Mouse (Mus musculus) E14TG2a.4 (cell line): ENCODE measurements around the gene Mapk9.

Experiments
- H3K27me3 ChIP-seq: 2 replicates; pipeline ENCODE4 v1.6.1; 2014; ENCODE audit warnings: low read length, control low read depth; ENCODE audit not compliant: insufficient read depth
- H3K36me3 ChIP-seq: 2 replicates; pipeline ENCODE4 v1.6.1; 2014; ENCODE audit warnings: low read length, control low read depth; ENCODE audit not compliant: insufficient read depth
- H3K4me1 ChIP-seq: replicated peaks from 2 replicates; pipeline ENCODE4 v1.6.1; 2014; ENCODE audit warnings: low read depth, low read length, control low read depth
- H3K4me3 ChIP-seq: replicated peaks from 2 replicates; pipeline ENCODE4 v1.5.1; 2014; ENCODE audit warnings: mild to moderate bottlenecking, low read length
- H3K9me3 ChIP-seq: 2 replicates; pipeline ENCODE4 v1.6.1; 2014; ENCODE audit warnings: low read length, control low read depth
- CTCF ChIP-seq: conservative IDR thresholded peaks from 2 replicates; pipeline ENCODE4 v1.5.1; 2014; ENCODE audit warnings: low read length
- NANOG ChIP-seq: IDR thresholded peaks from 2 replicates; pipeline ENCODE4 v1.6.1; 2014; ENCODE audit warnings: borderline replicate concordance, low read length, mixed read lengths
- POU5F1 ChIP-seq: IDR thresholded peaks from 2 replicates; pipeline ENCODE4 v1.6.1; 2014; ENCODE audit warnings: low read length, borderline replicate concordance

The Mapk9 gene

DNA sequence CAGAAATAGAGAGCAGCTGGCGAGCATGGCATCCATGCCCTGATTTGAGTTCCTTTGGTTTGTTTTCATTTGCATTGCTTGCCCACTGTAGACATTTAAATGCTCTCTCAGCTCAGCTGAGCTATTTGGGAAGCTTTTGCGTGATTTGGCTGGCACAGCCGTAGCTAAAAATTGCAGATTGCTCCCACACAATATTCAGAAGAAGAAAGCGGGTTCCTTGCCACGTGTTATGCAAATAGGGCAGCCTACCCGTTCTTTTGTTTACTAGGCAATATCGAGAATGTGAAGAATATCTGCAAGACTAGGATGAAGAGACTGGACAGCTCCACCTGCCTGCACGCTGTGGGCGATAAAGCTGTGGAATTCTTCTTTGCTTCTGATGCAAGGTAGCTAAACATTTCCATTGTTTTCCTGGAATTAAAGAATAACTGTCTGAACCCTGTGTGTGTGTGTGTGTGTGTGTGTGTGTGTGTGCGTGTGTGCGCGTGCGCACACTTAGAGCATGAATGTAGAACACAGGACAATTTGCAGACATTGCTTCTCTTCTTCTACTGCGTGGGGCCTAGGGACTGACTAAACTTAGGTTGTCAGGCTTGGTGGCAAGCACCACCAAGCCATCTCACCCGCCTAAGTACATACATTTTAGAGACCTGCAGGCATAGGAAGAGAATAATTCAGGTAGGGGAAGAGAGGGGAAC, 27.5 kb upstream of the Mapk9 start:
- H3K4me3 ChIP-seq, result no peak overlapping the region
- H3K9me3 ChIP-seq, result no peaks in the 10 kb centered on the region
- no peaks in the 10 kb centered on the region for H3K27me3 ChIP-seq
- no peak for TF ChIP-seq POU5F1
- TF ChIP-seq NANOG, result no peak
- TF ChIP-seq CTCF, result no peak
- peaks cover 98% of the 10 kb centered on the region for H3K36me3 ChIP-seq
- H3K4me1 ChIP-seq, result peaks cover 64% of the 10 kb centered on the region

DNA sequence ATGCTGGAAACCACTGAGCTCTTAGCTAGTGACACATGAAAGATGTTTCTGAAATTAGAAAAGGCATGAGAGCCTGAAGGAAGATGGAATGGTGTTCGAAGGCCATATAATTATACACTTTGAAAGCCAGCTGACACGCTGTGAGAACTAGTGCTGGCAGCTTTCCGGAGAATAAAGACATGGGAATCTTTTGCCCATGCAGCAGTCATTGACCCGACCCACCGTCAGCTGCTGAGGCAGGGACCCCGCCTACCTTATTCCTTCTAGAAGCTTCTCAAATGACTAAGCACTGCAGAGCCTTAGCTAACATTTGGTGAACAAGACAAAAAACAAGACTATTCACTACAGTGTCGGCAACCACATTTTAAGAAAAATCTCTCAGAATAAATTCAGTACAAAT, 26.9 kb upstream of the Mapk9 start:
- TF ChIP-seq NANOG (no peak), CTCF (no peak), POU5F1 (no peak)
- Histone ChIP-seq H3K9me3 (no peaks in the 10 kb centered on the region), H3K4me1 (peaks cover 62% of the 10 kb centered on the region), H3K36me3 (peaks cover 98% of the 10 kb centered on the region), H3K27me3 (no peaks in the 10 kb centered on the region), H3K4me3 (no peak overlapping the region)

DNA sequence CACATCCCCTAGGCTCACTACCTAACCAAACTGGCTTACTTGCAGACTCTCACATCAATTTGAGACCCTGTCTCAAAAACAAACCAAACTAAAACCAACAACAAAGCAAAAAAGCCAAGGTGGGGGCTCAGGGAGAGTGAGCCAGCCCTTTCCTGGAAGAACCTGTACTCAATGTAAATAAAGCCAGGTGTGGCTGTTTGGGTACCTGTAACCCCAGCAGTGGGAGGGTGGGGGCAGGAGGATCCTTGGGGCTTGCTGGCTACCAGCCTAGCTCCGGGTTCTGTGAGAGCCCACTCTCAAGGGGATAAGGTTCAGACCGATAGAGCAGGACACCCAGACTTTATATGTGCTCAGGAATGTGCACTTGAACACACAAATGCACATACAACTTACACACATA, 25.6 kb upstream of the Mapk9 start:
- Histone ChIP-seq H3K9me3 (no peaks in the 10 kb centered on the region), H3K36me3 (peaks cover 98% of the 10 kb centered on the region), H3K27me3 (no peaks in the 10 kb centered on the region), H3K4me1 (peaks cover 58% of the 10 kb centered on the region), H3K4me3 (no peak overlapping the region)
- TF ChIP-seq CTCF (no peak), NANOG (no peak), POU5F1 (no peak)

DNA sequence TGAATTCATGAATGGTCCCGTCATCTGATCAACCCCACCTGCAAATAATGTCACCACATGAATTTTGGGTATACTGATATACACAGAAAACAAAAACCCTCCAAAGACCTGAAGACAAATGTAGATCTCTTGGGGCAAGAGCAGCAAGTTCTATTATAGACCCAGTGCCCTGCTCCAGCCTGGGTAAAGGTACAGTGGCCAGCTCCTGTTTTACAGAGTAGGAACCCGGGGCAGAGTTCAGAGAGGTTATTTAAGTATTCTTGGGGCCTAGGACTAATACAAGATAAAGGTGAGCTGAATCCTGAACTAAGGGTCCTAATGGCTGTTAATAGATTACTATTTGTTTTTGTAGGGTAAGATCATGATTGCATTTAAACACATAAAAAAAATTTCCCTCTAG, 25.0 kb upstream of the Mapk9 start:
- TF ChIP-seq POU5F1, result no peak
- no peak for TF ChIP-seq CTCF
- TF ChIP-seq NANOG, result no peak
- no peak overlapping the region for H3K4me3 ChIP-seq

DNA sequence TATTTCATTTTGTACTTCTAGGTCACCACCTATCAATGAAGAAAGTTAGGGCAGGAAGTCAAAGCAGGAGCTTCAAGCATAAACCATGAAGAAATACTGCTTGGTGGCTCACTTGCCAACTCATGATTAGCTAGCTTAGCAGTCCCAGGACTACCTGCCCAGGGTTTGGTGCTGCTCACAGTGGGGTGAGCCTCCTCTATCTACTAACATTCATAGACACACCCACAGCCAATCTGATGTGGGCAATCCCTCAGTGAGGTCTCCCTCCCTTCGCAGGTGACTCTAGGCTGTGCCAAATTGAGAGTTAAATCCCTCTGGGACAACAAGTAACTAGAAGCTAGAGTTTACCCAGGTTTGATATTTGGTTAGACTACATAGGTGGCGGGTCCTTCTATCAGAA, 24.2 kb upstream of the Mapk9 start:
- Histone ChIP-seq H3K27me3 (no peaks in the 10 kb centered on the region), H3K9me3 (no peaks in the 10 kb centered on the region), H3K4me1 (peaks cover 53% of the 10 kb centered on the region), H3K4me3 (no peak overlapping the region), H3K36me3 (peaks cover 98% of the 10 kb centered on the region)
- TF ChIP-seq CTCF (no peak), POU5F1 (no peak), NANOG (no peak)

More for the DNA sequence above, 25.0 kb upstream of the Mapk9 start:
- peaks cover 55% of the 10 kb centered on the region for H3K4me1 ChIP-seq
- H3K27me3 ChIP-seq, result no peaks in the 10 kb centered on the region
- H3K36me3 ChIP-seq, result peaks cover 98% of the 10 kb centered on the region
- no peaks in the 10 kb centered on the region for H3K9me3 ChIP-seq

DNA sequence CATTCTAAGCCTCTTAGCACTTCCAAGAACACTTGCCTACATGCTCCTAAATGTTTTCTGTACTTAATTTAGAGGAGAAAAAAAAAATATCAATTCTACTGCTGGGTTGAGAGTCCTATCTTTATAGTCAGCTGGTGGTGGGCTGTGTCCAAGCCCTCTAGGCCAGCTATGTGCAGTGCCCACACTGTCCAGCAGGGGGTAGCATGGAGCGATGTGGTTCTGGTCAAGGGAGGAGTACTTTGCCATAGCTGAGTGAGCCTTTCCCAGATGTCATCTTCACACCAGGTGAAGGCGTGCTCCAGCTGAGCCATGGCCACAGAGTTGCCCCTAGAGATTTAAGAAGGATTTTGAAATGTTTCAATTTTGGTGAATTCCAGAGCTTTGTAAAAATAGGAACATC, 21.7 kb upstream of the Mapk9 start:
- H3K9me3 ChIP-seq, result no peaks in the 10 kb centered on the region
- no peak overlapping the region for H3K4me3 ChIP-seq
- TF ChIP-seq POU5F1, result no peak
- TF ChIP-seq CTCF, result peak; percentile 98
- no peaks in the 10 kb centered on the region for H3K27me3 ChIP-seq
- peaks cover 28% of the 10 kb centered on the region for H3K4me1 ChIP-seq
- peaks cover 98% of the 10 kb centered on the region for H3K36me3 ChIP-seq

DNA sequence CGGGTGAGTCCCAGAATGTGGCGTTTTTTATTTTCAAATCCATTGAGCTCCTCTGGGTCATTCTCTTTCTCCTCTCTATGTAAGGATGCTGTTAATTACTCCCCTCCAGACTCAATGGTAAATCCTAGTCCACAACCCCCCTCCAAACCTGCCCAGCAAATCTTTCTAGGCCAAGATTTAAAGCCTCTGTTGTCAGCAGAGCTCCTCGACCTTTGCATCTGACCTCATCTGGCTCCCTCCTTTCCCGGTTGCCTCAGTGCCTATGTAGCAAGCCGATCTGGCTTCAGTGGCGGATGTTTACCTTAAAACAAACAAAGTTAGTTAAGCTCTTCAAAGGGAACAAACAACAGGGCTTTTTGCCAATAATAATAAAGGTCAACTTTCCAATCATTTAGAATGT, 19.3 kb upstream of the Mapk9 start:
- TF ChIP-seq CTCF (no peak), POU5F1 (no peak), NANOG (no peak)
- Histone ChIP-seq H3K27me3 (no peaks in the 10 kb centered on the region), H3K4me3 (no peak overlapping the region), H3K36me3 (peaks cover 100% of the 10 kb centered on the region), H3K9me3 (no peaks in the 10 kb centered on the region), H3K4me1 (peaks cover 7% of the 10 kb centered on the region)

DNA sequence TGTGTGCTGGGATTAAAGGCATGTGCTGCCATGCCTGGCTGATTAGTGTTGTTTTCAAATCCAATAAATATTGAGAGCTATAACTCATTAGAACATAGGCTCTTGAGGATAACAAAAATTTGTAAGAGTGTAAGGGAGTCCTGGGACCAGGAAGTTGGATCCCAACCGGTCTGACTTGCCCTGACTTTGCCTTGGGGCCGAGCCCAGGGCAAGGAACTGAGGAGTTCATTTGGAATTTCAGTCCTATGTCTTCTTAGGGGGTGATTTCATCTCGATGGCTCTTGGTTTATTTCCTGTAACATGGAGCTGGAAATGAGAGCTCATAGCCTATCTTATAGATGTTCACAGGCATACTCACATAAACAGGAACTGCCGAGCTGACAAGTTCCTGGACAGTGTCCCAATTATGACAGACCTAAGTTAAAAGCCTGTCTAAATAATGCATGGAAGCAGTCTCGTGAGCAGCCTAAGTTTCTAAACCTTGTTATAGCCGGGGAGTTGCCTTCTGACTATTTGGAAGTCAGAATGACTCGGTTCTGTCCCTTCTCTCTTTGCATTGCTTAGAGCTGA, 17.3 kb upstream of the Mapk9 start:
- no peaks in the 10 kb centered on the region for H3K27me3 ChIP-seq
- H3K36me3 ChIP-seq, result peaks cover 100% of the 10 kb centered on the region
- H3K9me3 ChIP-seq, result no peaks in the 10 kb centered on the region
- TF ChIP-seq POU5F1, result no peak
- no peak for TF ChIP-seq NANOG
- no peak for TF ChIP-seq CTCF
- no peak overlapping the region for H3K4me3 ChIP-seq
- H3K4me1 ChIP-seq, result 0 out of 2 replicates have a peak, but pooled peaks cover 4% of the 10 kb centered on the region
